Mouse (Mus musculus) stomach, embryonic 16.5 days (tissue): ENCODE measurements around the gene Clpp. TPM values are rescaled to one million over a fixed set of nuclear protein-coding genes. Genes with fewer than 3 reads are reported as not detected.

Experiments
- ATAC-seq: fragments of 200-750 bp; cut with Nextera tagmentation; 2 replicates; pipeline ENCODE4 v1.8.0; 2017; ENCODE audit warnings: moderate number of reproducible peaks, moderate TSS enrichment; ENCODE audit not compliant: insufficient read depth, low FRiP score
- H3K27ac ChIP-seq: fragments of 300-500 bp; sonication (generic); 2 replicates; pipeline ENCODE4 v1.5.1; 2014; ENCODE audit warnings: low read length
- H3K27me3 ChIP-seq: fragments of 300-500 bp; sonication (generic); 2 replicates; pipeline ENCODE4 v1.6.1; 2014; ENCODE audit warnings: low read length, control low read depth, mixed read lengths; ENCODE audit not compliant: control insufficient read depth, insufficient read depth
- H3K36me3 ChIP-seq: fragments of 300-500 bp; sonication (generic); 2 replicates; pipeline ENCODE4 v1.6.1; 2014; ENCODE audit warnings: low read length; ENCODE audit not compliant: control insufficient read depth, insufficient read depth
- H3K4me1 ChIP-seq: fragments of 300-500 bp; sonication (generic); 2 replicates; pipeline ENCODE4 v1.6.1; 2014; ENCODE audit warnings: low read length, control low read depth, mixed read lengths; ENCODE audit not compliant: control insufficient read depth, insufficient read depth
- H3K4me2 ChIP-seq: fragments of 300-500 bp; sonication (generic); 2 replicates; pipeline ENCODE4 v1.6.1; 2014; ENCODE audit warnings: low read depth, low read length, mixed read lengths
- H3K4me3 ChIP-seq: fragments of 300-500 bp; sonication (generic); replicated peaks from 2 replicates; pipeline ENCODE4 v1.5.1; 2014; ENCODE audit warnings: mild to moderate bottlenecking, low read length
- H3K9ac ChIP-seq: fragments of 300-500 bp; sonication (generic); 2 replicates; pipeline ENCODE4 v1.6.1; 2014; ENCODE audit warnings: low read length
- H3K9me3 ChIP-seq: fragments of 300-500 bp; sonication (generic); replicated peaks from 2 replicates; pipeline ENCODE4 v1.6.1; 2016; ENCODE audit warnings: low read length, control low read depth; ENCODE audit not compliant: control insufficient read depth
- WGBS: fragments of 180-500 bp; shearing (Covaris S2); extraction: QIAGEN DNeasy Blood & Tissue Kit; methylation state at CpG from one replicate; pipeline ENCODE4 v1.1.7; 2014; 5-methylcytosine and 5-hydroxymethylcytosine counted together
- polyA plus RNA-seq: library from polyadenylated mRNA; unstranded; fragments of >200 nt; fragmentation: Nextera tagmentation; extraction: Ambion mirVana; gene quantifications from 2 replicates; pipeline ENCODE4 v1.2.1, GENCODE M21; 2015

Clpp gene
- polyA plus RNA-seq, 1 experiment from 2014 or later = 129 TPM

GRCm38 (mm10) chr17:56984886-56985285 is 5.2 kb upstream of the Clpp start:
- Histone ChIP-seq H3K27me3 (no peaks in the 10 kb centered on the region), H3K4me2 (no peak overlapping the region), H3K9ac (no peak overlapping the region), H3K27ac (no peak overlapping the region), H3K36me3 (no peaks in the 10 kb centered on the region), H3K4me1 (no peaks in the 10 kb centered on the region), H3K9me3 (no peaks in the 10 kb centered on the region), H3K4me3 (no peak overlapping the region)
- 77% methylated on average over 9 of the region's 9 CpGs for WGBS
- no peak for ATAC-seq

DNA sequence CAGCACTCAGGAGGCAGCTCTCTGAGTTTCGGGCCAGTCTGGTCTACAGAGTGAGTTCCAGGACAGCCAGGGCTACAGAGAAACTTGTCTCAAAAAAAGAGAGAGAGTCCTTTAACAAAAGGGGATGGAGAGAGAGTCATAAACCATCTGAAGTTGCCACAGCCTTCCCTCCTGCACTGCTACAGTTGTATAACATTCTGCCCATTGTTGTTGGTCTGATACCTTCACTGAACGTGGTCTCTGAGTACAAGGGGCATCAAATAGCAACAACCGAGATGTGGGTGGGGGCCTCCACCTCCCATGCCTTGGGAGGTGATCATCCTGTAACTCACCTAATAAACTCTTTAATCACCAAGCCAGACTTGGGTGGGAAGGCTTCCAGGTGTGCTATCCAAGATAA is 4.4 kb upstream of the Clpp start:
- no peaks in the 10 kb centered on the region for H3K27me3 ChIP-seq
- no peak for ATAC-seq
- WGBS = 77% methylated on average over 3 of the region's 3 CpGs
- peaks cover under 1% of the 10 kb centered on the region; the same call in 1 of the 2 replicates for H3K4me1 ChIP-seq
- no peaks in the 10 kb centered on the region for H3K9me3 ChIP-seq
- no peak overlapping the region for H3K27ac ChIP-seq
- no peaks in the 10 kb centered on the region for H3K36me3 ChIP-seq
- no peak overlapping the region for H3K4me2 ChIP-seq
- H3K4me3 ChIP-seq = no peak overlapping the region
- H3K9ac ChIP-seq = no peak overlapping the region

GRCm38 (mm10) chr17:56986105-56986805 is 3.9 kb upstream of the Clpp start:
- Histone ChIP-seq H3K27me3 (no peaks in the 10 kb centered on the region), H3K4me3 (no peak overlapping the region)
- 76% methylated on average over 3 of the region's 3 CpGs for WGBS

DNA sequence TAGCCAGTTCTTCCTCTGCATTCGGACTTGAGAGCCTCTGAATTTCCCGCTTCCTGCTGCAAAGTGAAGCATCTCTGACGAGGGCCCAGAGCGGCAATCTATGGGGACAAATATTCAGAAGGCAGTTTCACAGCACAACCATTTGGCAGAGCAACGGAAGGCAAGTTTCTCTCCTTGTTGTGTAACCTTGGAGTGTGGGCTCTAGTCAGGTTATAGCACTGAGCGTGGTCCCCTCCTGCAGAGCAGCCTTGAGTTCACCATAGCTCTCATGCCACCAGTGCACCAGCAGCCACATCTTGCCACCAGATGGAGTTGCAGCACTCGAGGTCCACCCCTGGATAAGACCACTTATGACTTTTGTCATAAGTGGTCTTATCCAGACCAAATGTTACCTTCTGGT is 1.7 kb upstream of the Clpp start:
- H3K9ac ChIP-seq = no peak overlapping the region
- H3K36me3 ChIP-seq = 0 out of 2 replicates have a peak, but pooled peaks cover 2% of the 10 kb centered on the region
- ATAC-seq = no peak
- no peak overlapping the region for H3K27ac ChIP-seq
- H3K4me2 ChIP-seq = no peak overlapping the region
- no peaks in the 10 kb centered on the region for H3K27me3 ChIP-seq
- no peak overlapping the region for H3K4me3 ChIP-seq
- peaks cover 7% of the 10 kb centered on the region for H3K4me1 ChIP-seq
- 78% methylated on average over 7 of the region's 7 CpGs for WGBS
- no peaks in the 10 kb centered on the region for H3K9me3 ChIP-seq

More at GRCm38 (mm10) chr17:56986105-56986805, 3.9 kb upstream of the Clpp start:
- Histone ChIP-seq H3K9ac (no peak overlapping the region), H3K4me1 (peaks cover 6% of the 10 kb centered on the region), H3K9me3 (no peaks in the 10 kb centered on the region), H3K36me3 (no peaks in the 10 kb centered on the region), H3K4me2 (no peak overlapping the region), H3K27ac (no peak overlapping the region)
- no peak for ATAC-seq

DNA sequence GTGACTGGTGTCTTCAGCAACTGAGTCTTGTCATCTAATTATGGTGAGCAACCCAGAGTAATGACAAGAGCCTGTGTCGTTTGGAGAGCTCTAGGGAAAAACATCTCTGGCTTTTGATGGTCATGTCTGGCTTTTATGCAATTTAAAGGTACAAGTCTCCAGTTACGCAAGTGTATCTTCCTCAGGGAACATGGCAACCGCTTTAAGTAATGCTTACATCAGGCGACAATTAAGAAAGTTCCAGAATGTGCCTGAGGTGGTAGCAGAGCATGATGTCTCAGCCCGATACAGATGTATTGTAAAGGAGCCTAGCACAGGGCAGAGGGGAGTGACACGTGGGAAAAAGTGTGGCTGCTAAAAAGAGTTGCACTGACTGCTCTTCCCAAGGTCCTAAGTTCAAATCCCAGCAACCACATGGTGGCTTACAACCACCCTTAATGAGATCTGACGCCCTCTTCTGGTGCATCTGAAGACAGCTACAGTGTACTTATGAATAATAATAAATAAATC is 1.1 kb upstream of the Clpp start:
- no peak for ATAC-seq

GRCm38 (mm10) chr17:56989467-56990114 is 514 bp upstream of the Clpp start:
- Histone ChIP-seq H3K4me2 (peak overlapping the region; percentile 69), H3K27ac (peak overlapping the region; percentile 87), H3K4me1 (peaks cover 7% of the 10 kb centered on the region), H3K4me3 (peak overlapping the region; percentile 94), H3K27me3 (no peaks in the 10 kb centered on the region), H3K36me3 (peaks cover 12% of the 10 kb centered on the region; the same call in 1 of the 2 replicates), H3K9ac (peak overlapping the region; percentile 93), H3K9me3 (no peaks in the 10 kb centered on the region)
- WGBS = 2% methylated on average over 25 of the region's 25 CpGs
- ATAC-seq = peak; percentile 92

More for the DNA sequence above, 1.1 kb upstream of the Clpp start:
- Histone ChIP-seq H3K9me3 (no peaks in the 10 kb centered on the region), H3K27ac (no peak overlapping the region), H3K36me3 (0 out of 2 replicates have a peak, but pooled peaks cover 7% of the 10 kb centered on the region), H3K4me3 (peak overlapping the region; percentile 94), H3K27me3 (no peaks in the 10 kb centered on the region), H3K4me1 (peaks cover 7% of the 10 kb centered on the region), H3K9ac (peak overlapping the region; percentile 93; the same call in 1 of the 2 replicates), H3K4me2 (peak overlapping the region; percentile 69)
- 71% methylated on average over 7 of the region's 7 CpGs for WGBS

- H3K27ac ChIP-seq = no peak overlapping the region
- H3K4me1 ChIP-seq = peaks cover 7% of the 10 kb centered on the region
- H3K4me2 ChIP-seq = peak overlapping the region; percentile 69
- H3K9me3 ChIP-seq = no peaks in the 10 kb centered on the region
- no peaks in the 10 kb centered on the region for H3K27me3 ChIP-seq
- peaks cover 15% of the 10 kb centered on the region; the same call in 1 of the 2 replicates for H3K36me3 ChIP-seq
- WGBS = 83% methylated on average over 2 of the region's 2 CpGs
- peak overlapping the region; percentile 94 for H3K4me3 ChIP-seq
- peak overlapping the region; percentile 93 for H3K9ac ChIP-seq
- no peak for ATAC-seq
Observed at GRCm38 (mm10) chr17:56990966-56991365, 861 bp downstream of the Clpp start.

GRCm38 (mm10) chr17:56995046-56995445 is 4.9 kb downstream of the Clpp start:
- Histone ChIP-seq H3K27ac (no peak overlapping the region), H3K9ac (no peak overlapping the region), H3K4me3 (no peak overlapping the region), H3K9me3 (no peaks in the 10 kb centered on the region), H3K4me1 (peaks cover 15% of the 10 kb centered on the region), H3K4me2 (no peak overlapping the region), H3K27me3 (no peaks in the 10 kb centered on the region), H3K36me3 (peaks cover 23% of the 10 kb centered on the region)
- no peak for ATAC-seq
- 89% methylated on average over 8 of the region's 8 CpGs for WGBS

GRCm38 (mm10) chr17:56996506-56996905 is 6.4 kb downstream of the Clpp start:
- no peak overlapping the region for H3K27ac ChIP-seq
- peak overlapping the region; percentile 72; the same call in 1 of the 2 replicates for H3K4me3 ChIP-seq
- peaks cover 24% of the 10 kb centered on the region for H3K36me3 ChIP-seq
- no peaks in the 10 kb centered on the region for H3K27me3 ChIP-seq
- H3K9ac ChIP-seq = no peak overlapping the region
- 63% methylated on average over 2 of the region's 2 CpGs for WGBS
- ATAC-seq = no peak
- H3K9me3 ChIP-seq = no peaks in the 10 kb centered on the region
- H3K4me1 ChIP-seq = peaks cover 8% of the 10 kb centered on the region; the same call in 1 of the 2 replicates
- H3K4me2 ChIP-seq = peak overlapping the region; percentile 80
